Mouse (Mus musculus) kidney, postnatal 10 days (tissue): ENCODE data around the gene Rora.

Experiments
- DNase-seq: peaks from one replicate; pipeline ENCODE4 v3.0.0; 2021; ENCODE audit warnings: mixed read lengths

The Rora gene

GRCm38 (mm10) chr9:68653211-68654038 is at the start of gene Rora:
TSS of gene Rora (plus strand) at chr9:68653786.
- DNase-seq, result peak; percentile 81

DNA sequence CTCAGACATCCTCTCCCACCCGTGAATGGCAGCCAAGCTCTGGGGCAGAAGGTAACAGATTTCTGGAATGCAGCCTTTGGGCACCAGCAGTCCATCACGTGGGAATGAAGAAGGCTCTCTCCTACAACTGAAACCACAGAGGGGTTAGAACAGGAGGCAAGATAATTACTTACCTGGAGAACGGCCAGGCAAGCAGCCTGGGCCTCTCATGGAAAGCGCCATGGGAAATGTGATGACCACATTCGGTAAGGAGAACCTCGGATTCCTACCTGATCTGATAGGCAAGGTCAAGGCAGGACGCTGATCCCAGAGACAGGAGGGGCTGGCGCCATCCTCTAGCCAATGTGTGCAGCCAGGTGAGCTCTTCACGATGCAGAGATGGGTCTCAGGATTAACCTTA is 39.6 kb upstream of the Rora start:
- no peak for DNase-seq

DNA sequence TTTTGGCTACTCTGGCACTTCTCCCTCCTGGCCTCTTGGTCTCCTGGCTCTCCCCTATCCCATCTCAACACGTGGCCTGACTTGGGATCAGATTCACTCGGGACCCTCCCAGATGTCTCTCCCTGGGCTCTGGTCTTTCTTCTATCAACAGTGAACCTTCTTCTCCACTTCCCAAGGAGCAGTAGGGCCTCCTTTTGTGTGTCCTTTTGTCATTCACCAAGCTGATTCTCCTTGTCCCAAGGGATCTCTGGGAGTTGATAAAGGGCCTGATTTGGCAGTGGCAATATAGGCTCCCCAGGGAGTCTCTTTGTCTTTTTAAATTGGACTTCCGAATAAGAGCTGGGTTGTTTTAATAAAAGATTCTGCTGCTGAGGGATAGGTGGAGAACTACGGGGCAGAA is 36.5 kb upstream of the Rora start:
- DNase-seq, result no peak

GRCm38 (mm10) chr9:68620036-68620435 is 33.5 kb upstream of the Rora start:
- no peak for DNase-seq

GRCm38 (mm10) chr9:68620441-68620840 is 33.1 kb upstream of the Rora start:
- no peak for DNase-seq

DNA sequence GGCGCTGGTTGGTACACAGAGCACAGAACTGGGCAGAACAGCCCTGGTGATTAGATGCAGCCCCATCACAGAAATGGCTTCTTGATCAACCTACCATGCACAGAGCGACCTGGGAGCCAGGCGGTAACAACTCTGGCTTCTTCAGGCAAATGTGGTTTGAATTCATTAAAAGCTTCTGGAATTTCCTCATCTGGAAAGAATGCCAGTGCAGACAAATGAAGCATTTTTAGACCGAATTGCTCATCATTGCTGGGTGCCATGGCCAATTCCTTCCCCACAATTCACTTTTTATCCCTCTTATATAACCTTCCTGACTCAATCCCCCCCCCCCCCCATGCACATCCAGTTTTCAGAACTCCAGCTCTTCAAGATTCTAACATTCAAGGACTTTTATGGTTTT is 28.6 kb upstream of the Rora start:
- DNase-seq, result no peak

GRCm38 (mm10) chr9:68637301-68637700 is 16.3 kb upstream of the Rora start:
- DNase-seq, result no peak

DNA sequence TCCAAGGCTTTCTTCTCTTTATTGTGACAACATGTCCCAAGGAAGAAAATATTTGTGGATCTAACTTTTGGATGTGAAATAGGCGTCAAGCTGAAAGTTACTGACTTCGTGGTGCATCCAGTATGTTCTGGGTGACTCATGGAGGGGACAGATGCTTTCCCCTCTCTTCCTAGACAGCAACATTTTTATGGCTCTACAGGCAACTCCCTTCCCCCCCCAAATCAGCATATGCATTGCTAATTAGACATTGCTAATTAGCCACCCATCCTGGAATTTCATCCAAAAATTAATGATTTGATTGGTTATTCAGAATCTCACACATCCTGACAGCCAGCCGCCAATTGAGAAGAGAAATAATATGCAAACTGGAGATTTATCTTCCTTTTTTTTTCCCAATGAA is 12.5 kb upstream of the Rora start:
- DNase-seq, result no peak

DNA sequence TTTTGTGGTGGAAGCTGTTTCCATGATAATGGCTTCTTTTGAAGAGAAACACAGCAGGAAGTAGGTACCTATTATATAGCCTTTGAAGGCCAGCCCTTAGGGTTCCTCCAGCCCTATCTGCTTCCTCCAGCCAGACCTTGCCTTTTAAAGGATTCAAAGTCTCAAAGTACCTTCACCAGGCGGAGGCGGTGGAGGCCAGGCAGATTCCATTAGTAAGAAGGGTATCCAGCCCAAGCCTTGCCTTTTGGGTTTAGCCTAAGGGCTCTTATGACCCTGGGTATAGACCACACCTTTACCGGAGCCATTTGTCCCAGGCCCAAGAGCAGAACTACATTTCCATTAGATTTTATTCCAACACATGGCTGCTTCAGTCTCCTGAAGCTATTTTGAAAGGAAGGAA is 5.5 kb upstream of the Rora start:
- no peak for DNase-seq

DNA sequence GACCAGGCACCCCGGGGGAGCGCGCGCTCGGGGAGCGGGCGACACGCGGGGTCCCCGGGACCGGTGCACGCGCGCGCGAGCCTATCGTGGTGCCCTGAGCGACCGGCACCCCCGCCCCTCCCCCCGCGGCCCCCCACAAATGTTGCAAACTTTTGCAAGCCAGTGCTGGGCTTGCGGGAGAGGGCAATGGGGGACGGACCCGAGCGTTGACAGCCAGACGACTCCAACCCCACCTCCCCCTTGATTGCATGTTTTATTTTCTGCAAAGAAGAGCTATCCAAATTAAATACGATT is 400 bp downstream of the Rora start:
- no peak for DNase-seq

- peak; percentile 60 for DNase-seq
These were observed 889 bp downstream of the Rora start for GRCm38 (mm10) chr9:68654333-68655017.

GRCm38 (mm10) chr9:68655018-68656005 is 1.7 kb downstream of the Rora start:
- peak; percentile 71 for DNase-seq

GRCm38 (mm10) chr9:68656076-68656795 is 2.6 kb downstream of the Rora start:
- DNase-seq, result peak; percentile 22

GRCm38 (mm10) chr9:68656796-68657130 is 3.2 kb downstream of the Rora start:
- DNase-seq, result no peak

DNA sequence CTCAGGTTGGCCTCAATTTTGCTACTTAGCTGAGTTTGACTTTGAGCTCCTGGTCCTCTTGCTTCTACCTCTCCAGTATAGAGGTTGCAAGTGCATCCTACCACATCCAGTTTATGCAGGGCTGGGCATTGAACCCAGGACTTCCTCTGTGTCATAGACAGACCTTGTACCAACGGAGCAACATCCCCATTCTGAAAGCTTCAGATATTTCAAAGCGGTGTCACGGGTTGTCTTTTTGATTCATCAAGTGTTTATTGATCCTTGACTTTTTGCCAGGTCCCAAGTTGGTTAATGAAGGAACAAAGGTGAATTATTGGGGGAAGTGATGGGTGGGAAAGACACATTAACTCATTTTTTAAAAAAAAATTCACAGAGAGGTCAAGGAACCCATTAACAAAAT is 17.1 kb downstream of the Rora start:
- DNase-seq, result no peak

DNA sequence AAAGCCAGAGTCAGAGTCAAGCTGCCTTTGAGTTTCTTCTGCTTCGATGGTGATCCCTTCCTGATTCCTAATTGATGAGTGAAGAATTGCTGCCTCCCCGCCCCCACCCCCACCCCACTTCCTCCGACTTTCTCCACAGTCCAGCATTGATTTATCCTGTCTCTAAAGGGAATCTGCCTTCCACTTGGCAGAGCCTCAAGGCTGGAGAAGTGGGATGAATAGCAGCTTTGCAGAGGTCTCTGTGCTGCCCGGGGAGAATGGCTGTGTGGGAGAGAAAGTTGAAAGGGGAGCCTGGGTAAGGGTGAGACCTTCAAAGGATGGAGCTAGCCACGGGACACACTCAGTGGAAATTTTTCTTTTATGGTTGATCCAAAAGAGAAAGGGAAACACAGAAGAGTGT is 18.9 kb downstream of the Rora start:
- peak; percentile 21 for DNase-seq

- no peak for DNase-seq
These were observed 19.6 kb downstream of the Rora start for GRCm38 (mm10) chr9:68673221-68673620.

DNA sequence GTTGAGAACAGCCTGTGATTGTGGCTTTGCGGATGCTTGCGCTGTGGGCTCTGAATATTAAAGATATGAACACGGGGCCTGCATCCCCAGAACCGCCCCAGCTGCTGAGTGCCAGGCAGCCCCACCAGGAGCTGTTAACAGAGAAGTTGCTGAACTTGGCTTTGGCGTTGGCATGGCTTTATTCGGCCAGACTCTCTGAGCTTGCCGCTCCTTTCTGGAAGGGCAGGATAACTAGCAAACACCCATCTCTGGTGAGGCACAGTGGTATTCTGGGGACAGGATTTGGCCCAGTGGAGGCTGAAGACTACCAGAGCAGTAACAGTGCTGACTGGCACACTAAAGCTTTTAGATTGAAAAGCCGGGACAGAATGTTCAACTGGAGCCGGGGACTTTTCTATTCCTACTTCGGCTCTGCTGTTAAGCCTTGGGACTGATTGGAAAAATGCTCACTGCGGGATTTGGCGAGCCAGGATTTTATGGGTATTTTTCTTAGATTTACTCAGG is 26.3 kb downstream of the Rora start:
- no peak for DNase-seq

GRCm38 (mm10) chr9:68683938-68684337 is 30.4 kb downstream of the Rora start:
- no peak for DNase-seq

- DNase-seq, result no peak
These were observed 32.0 kb downstream of the Rora start for GRCm38 (mm10) chr9:68685562-68685961.

GRCm38 (mm10) chr9:68687251-68687874 is 33.8 kb downstream of the Rora start:
- no peak for DNase-seq

GRCm38 (mm10) chr9:68688151-68688550 is 34.6 kb downstream of the Rora start:
- no peak for DNase-seq
